Mouse (Mus musculus) cerebellum, adult 2 months (tissue): ENCODE data around the gene Med13l. TPM values are rescaled to one million over a fixed set of nuclear protein-coding genes. Genes with fewer than 3 reads are reported as not detected.

Source experiments
- DNase-seq, 2 experiments: peaks; one replicate each; pipeline ENCODE4 v3.0.0; 2021
- H3K27ac ChIP-seq: fragments of 200-500 bp; 2 replicates; pipeline ENCODE4 v1.5.1; 2012; ENCODE audit warnings: low read length, control low read depth, inconsistent platforms; ENCODE audit not compliant: insufficient read depth
- H3K27me3 ChIP-seq: fragments of 200-500 bp; 2 replicates; pipeline ENCODE4 v1.6.1; 2012; ENCODE audit warnings: inconsistent platforms, mild to moderate bottlenecking, low read length, moderate library complexity; ENCODE audit not compliant: control insufficient read depth, insufficient read depth
- H3K4me1 ChIP-seq: fragments of 200-500 bp; 2 replicates; pipeline ENCODE4 v1.6.1; 2011; ENCODE audit warnings: low read length; ENCODE audit not compliant: control insufficient read depth, insufficient read depth
- H3K4me3 ChIP-seq: fragments of 200-500 bp; replicated peaks from 2 replicates; pipeline ENCODE3; 2011; ENCODE audit warnings: mild to moderate bottlenecking, low read depth, low read length, control low read depth; ENCODE audit not compliant: insufficient read depth
- CTCF ChIP-seq: fragments of 200-500 bp; IDR thresholded peaks from 2 replicates; pipeline ENCODE4 v1.5.1; 2011; ENCODE audit warnings: low read depth, mild to moderate bottlenecking, control low read depth, low read length, moderate library complexity, borderline replicate concordance; ENCODE audit not compliant: insufficient read depth
- POLR2A ChIP-seq: fragments of 200-500 bp; IDR thresholded peaks from 2 replicates; pipeline ENCODE4 v1.6.1; 2011; ENCODE audit warnings: low read length, control low read depth, borderline replicate concordance; ENCODE audit not compliant: insufficient read depth
- WGBS: fragments of 180-500 bp; shearing (Covaris S2); methylation state at CpG from one replicate; pipeline ENCODE4 v1.1.7; 2018; 5-methylcytosine and 5-hydroxymethylcytosine counted together
- polyA plus RNA-seq: library from polyadenylated mRNA; depleted of rRNA; stranded (reverse); fragments of >200 nt; gene quantifications from 2 replicates; pipeline ENCODE4 v1.2.3, GENCODE M21; 2012

Med13l gene
- polyA plus RNA-seq, 1 experiment: 22.7 TPM

GRCm38 (mm10) chr5:118760986-118761385 is 200.5 kb downstream of the Med13l start:
- H3K27ac ChIP-seq: no peak overlapping the region
- WGBS: 92% methylated on average over 10 of the region's 10 CpGs
- no peak for DNase-seq
- H3K4me1 ChIP-seq: peaks cover 4% of the 10 kb centered on the region
- no peak for TF ChIP-seq CTCF
- no peak for TF ChIP-seq POLR2A
- H3K27me3 ChIP-seq: no peaks in the 10 kb centered on the region
- no peak overlapping the region for H3K4me3 ChIP-seq

DNA sequence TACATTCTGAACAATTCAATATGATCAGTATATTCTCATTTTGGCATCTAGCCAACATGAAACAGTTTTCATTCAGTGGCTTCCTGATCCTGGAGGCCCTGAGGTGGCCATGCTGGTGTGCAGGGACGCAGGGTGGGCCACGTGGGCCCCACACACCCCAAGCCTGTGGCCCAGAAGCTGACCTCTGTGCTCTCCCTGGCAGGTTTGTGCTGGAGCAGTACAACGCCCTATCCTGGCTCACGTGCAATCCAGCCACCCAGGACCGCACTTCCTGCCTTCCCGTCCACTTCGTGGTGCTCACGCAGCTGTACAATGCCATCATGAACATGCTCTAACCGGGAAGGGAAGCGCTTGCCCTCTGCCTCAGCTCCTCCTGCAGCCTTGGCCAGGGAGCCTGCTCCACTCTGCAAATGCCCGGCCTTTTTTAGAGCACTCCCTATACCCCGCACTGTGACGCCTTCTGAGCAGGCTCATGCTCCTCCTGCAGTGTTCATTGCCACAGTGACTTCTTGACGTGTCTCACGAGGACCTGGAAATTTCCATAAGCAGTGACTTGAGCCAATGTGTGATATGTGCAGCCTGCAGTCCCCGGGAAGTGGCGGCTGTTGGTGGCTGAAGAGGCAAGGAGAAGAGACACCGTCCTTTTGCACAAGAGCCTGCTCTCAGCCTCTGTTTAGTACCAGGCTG is 202.2 kb downstream of the Med13l start:
- 79% methylated on average over 18 of the region's 18 CpGs for WGBS
- H3K27me3 ChIP-seq: no peaks in the 10 kb centered on the region
- no peak overlapping the region for H3K27ac ChIP-seq
- no peak for DNase-seq
- no peak overlapping the region for H3K4me3 ChIP-seq
- no peaks in the 10 kb centered on the region for H3K4me1 ChIP-seq
- TF ChIP-seq CTCF (no peak), POLR2A (no peak)

GRCm38 (mm10) chr5:118763353-118763752 is 202.9 kb downstream of the Med13l start:
- whole genome bisulfite sequencing: 52% methylated on average over 5 of the region's 5 CpGs
- H3K4me3 ChIP-seq: no peak overlapping the region
- TF ChIP-seq POLR2A (no peak), CTCF (peak; percentile 53; the same call in 1 of the 2 replicates)
- no peaks in the 10 kb centered on the region for H3K4me1 ChIP-seq
- H3K27me3 ChIP-seq: no peaks in the 10 kb centered on the region
- H3K27ac ChIP-seq: no peak overlapping the region
- DNase-seq: no peak

- Histone ChIP-seq H3K4me1 (no peaks in the 10 kb centered on the region), H3K4me3 (no peak overlapping the region), H3K27me3 (no peaks in the 10 kb centered on the region), H3K27ac (no peak overlapping the region)
- WGBS: 48% methylated on average over 6 of the region's 6 CpGs
- DNase-seq: no peak
- TF ChIP-seq POLR2A: no peak
Measured at GRCm38 (mm10) chr5:118769143-118769542, 208.7 kb downstream of the Med13l start.

DNA sequence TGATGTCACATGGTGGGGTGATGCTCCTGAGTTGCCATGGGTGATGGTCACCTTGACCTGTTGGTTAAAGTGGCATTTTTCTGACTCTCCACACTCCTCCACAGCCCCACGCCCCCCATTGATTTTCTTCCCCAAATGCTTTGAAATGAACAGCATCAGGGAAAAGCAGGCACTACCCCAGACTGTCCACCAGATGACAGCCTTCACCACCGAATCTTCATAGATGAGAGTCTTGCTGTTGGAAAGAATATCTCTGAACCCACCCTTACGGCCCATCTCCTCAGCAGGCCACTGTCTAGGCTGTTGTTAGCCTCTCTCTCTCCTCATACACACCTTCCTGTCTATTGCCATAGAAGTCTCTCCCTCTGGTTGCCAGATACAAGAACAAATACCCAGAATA is 213.4 kb downstream of the Med13l start:
- Histone ChIP-seq H3K27me3 (no peaks in the 10 kb centered on the region), H3K27ac (no peak overlapping the region), H3K4me1 (no peaks in the 10 kb centered on the region), H3K4me3 (no peak overlapping the region)
- no peak for DNase-seq
- WGBS: 24% methylated on average over 3 of the region's 3 CpGs
- TF ChIP-seq POLR2A (no peak), CTCF (peak; percentile 61)

DNA sequence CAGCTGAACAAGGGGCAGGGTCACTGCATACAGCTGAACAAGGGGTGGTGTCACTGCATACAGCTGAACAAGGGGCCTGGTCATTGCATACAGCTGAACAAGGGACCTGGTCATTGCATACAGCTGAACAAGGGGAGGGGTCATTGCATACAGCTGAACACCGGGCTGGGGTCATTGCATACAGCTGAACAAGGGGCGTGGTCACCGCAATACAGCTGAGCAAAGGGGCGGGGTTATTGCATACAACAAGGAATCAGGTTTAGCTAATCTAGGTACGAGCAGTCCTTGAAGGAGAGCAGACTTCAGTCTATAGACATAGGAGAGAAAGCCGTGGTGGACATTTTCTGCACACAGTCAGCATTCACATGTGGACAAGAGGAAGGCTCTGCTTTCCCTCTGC is 215.9 kb downstream of the Med13l start:
- H3K27ac ChIP-seq: no peak overlapping the region

DNA sequence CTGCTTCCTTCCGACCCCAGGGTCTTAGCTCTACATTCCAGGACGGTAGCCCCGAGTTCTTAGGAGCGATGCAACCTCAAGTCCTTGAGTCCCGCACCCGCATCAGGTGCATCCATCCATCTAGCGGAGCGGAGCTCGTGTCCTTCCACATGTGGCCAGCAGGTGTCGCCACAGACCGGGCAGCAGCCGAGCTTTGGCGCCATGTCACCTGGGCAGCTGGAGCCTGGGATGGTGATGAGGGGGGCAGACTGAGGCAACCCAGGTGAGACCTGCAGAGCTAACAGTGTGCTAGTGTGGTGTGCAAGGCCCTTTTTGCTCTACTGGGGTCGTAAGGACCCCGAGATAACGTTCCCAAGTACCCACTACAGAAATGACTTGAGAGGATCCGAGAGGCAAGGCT is 221.1 kb downstream of the Med13l start:
- TF ChIP-seq POLR2A (no peak), CTCF (peak; percentile 98)
- peak; percentile 58 to 78 for DNase-seq
- no peak overlapping the region for H3K27ac ChIP-seq
- H3K4me3 ChIP-seq: no peak overlapping the region
- 12% methylated on average over 17 of the region's 17 CpGs for WGBS
- H3K27me3 ChIP-seq: no peaks in the 10 kb centered on the region
- H3K4me1 ChIP-seq: no peaks in the 10 kb centered on the region

More for the DNA sequence above, 215.9 kb downstream of the Med13l start:
- DNase-seq: no peak
- TF ChIP-seq CTCF (no peak), POLR2A (no peak)
- no peak overlapping the region for H3K4me3 ChIP-seq
- no peaks in the 10 kb centered on the region for H3K27me3 ChIP-seq
- no peaks in the 10 kb centered on the region for H3K4me1 ChIP-seq
- whole genome bisulfite sequencing: 91% methylated on average over 6 of the region's 6 CpGs

- no peak for TF ChIP-seq CTCF
- no peak for TF ChIP-seq POLR2A
- Histone ChIP-seq H3K27me3 (no peaks in the 10 kb centered on the region), H3K27ac (no peak overlapping the region), H3K4me1 (no peaks in the 10 kb centered on the region), H3K4me3 (no peak overlapping the region)
- no peak for DNase-seq
- WGBS: 75% methylated on average over 3 of the region's 3 CpGs
Measured at GRCm38 (mm10) chr5:118782139-118782538, 221.7 kb downstream of the Med13l start.
